Mouse (Mus musculus): ENCODE data around the gene Ms4a6b.
"Not testable (repeated sequence)": the region's sequence is repeated elsewhere in the genome, so short reads cannot be mapped to it uniquely, and the experiment has no call there.

Gene Ms4a6b

DNA sequence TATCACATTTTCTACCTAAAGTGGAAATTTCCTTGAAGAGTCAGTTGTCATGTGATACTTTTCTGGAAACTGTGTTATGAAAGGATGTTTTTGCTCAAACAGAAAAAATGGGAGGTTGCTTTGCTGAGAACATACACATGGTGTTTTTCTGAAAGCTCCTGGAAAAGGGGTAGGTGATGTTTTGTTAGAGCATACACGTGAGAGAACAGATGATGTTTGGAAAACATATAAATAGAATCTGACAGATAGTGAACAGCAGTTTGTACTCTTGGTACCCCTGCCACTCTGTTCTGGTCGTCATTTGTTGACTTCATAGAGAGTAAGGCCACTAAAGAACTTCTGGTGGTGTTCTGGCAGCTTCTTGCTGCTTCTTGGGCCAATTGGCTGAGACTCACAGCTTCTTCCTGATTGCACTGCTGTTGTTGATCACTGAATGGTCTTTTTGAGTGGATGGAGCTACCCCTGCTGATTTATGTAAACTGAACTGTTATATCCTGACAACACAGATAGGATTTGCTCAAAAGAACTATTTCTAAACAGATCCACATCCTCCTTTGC lies 17.7 kb downstream of the Ms4a6b start:
- no peak for DNase-seq (ENCODE audit: low spot score in 2 of 2)

DNA sequence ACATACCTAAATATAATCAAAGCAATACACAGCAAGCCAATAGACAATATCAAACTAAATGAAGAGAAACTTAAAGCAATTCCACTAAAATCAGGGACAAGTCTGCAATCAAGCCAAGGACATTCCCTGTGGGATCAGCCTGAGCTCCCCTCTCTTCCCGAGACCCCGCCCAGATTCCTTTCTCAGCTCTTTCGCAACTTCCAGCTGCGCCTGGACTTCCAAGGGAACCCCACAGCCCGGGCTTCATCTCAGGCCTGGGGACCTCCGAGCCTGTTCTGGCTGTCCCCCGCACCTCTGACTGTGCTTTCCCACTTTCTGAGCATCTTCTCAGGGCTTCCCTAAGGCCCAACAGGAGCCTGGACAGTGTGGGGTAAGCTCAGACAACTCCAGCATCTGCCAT lies 20.3 kb downstream of the Ms4a6b start, which contains the start of gene Ms4a4d:
Gene Ms4a4d, plus strand, starts transcription at position 209 of the 400 bp plus-strand sequence.
- no peak for DNase-seq (ENCODE audit: low spot score in 2 of 2)

DNA sequence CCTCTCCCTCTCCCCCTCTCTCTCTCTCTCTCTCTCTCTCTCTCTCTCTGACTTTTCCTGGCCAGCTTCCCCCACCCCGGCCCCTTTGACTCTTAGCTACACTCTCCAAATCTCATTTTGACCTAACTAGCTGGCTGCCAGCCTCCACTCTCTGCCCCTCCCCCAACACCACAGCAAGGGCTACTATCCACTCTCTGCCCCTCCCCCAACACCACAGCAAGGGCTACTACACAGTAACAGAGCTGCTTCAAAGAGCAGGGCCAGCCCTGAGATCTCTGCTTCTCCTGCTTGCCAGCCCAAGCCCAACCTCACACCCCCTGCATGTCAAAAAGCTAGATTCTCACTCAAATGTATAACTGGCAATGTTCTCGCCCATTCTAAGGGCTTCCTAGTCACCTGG lies 21.0 kb downstream of the Ms4a6b start:
- DNase-seq (ENCODE audit: low spot score in 2 of 2): no peak

DNA sequence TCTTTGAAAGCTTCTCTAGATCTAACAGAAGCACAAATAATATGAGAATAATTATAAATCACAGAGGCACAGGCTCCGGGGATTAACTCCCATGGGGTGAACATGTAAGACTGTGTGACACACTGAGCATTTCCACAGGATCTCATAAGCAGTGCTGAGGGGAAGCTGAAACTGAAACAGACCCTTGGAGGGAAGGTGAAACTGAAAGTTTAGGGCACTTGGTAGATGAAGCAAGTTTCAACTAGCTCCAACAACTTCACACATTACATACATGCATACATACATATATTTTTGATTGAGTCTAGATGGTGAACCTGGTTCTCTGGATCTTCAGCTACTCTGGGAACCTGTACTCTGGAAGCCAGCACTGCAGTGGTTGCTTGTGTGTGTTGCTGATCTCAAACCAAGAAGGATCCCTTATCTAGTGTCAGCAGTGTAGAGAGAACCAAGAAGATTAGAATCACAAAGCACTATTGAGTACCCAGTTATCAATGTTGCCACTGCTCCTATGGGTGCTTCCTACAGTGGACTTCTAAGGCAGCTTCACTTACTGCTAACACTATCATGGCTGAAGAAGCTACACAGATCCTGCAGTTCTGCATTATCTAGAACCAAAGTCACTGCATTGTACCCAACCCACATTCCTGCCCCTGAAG lies 24.0 kb downstream of the Ms4a6b start:
- not testable (repeated sequence) for DNase-seq (ENCODE audit: low spot score in 2 of 2)

DNA sequence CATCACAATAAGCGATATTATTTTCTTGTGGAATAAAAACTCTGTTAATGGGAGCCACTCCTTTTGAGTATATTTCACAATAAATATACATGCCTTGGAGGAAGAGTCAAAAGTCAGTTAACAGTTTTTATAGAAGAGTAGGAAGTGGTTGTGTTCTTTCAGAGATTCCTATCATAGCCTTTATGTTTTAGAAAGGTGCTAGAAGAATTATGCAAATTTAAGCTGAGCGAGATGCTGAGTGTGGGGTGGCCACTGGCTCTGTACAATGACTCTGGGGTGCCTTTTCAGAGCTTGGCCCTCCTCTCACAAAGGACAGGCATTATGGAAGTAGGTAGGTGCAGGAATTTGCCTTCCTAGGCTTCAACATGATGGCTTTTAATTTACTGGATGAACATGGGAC lies 28.1 kb downstream of the Ms4a6b start:
- DNase-seq (ENCODE audit: low spot score in 2 of 2): not testable (repeated sequence)

DNA sequence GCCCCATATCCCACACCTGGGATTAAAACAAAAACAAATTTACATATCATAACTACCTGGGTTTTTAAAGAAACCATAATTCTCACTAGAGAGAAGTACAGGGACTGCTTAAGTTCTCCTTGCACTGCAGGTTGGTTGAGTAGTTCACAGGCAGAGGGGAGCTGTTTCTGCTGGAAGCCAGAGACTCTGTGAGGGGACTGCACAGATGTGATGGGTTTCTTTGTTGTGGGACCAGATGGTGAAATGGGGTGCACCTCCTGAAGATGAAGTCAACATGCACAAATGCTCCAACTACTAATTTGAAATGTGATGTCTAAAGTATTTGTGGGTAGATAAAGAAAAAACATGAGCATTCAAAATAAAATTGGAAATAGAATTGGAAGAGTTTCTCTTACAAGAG lies 31.6 kb downstream of the Ms4a6b start:
- DNase-seq (ENCODE audit: low spot score in 2 of 2): no peak

DNA sequence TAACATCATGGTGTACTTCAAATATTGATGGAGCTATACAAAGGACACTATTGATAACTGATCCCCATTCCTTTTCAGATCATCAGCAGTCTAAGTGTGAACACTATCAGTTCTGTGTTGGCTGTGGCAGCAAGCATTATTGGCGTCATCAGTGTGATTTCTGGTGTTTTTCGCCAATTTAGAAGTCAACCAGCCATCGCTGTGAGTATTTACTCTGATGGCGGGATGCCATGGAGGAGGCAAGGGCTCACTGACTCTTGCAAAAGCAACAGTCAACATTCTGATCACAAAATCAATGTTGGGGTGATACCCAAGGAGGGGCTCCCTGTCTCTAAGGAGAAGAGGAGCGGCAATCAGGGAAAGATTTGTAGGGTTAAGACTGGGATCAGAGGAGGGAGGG lies 38.4 kb downstream of the Ms4a6b start:
- no peak for DNase-seq (ENCODE audit: low spot score in 2 of 2)

DNA sequence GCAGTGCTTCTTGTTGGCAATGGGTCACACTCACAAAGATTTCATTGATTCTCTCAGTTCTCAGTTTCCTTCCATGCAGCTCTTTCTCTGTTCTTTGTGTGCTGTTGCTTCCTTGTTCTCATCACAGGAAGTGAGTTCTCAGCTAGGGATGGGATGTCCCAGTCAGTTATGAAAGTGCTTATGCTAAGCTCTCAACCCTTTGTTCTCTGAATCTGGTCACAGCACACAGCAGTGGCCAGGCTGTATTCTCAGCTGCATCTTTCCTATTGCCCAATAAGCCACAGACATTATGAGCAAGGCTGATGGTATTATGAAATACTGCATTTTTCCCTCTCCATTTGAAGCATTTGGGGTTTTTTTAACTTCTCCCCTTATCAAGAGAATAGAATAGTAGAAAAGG lies 43.2 kb downstream of the Ms4a6b start:
- not testable (repeated sequence) for DNase-seq (ENCODE audit: low spot score in 2 of 2)

DNA sequence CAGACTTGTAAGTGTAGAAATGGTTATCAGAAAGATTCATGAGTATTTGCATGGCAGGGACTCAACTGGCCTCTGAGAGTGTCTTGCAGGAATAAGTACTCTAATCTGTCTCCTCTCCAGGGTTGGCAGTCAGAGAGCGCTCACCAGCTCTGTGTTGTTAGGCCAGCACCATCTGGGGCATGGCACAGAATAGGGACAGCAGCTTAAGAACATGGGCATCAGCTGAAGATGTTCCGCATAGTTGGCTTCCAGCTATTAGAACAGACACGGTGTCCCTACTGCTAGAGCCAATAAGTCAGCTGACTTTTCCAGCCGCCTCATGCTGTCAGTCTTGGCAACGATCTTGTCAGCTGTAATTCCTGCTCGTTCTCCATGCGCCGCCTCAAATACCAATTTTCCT lies 58.7 kb downstream of the Ms4a6b start:
- DNase-seq (ENCODE audit: low spot score in 2 of 2): no peak

All from frontal cortex, postnatal 10 days (tissue).